Mouse (Mus musculus) ES-E14 (cell line): ENCODE data around the gene Vps11.

Experiments used
- CHD2 ChIP-seq: IDR thresholded peaks from 2 replicates; pipeline ENCODE4 v1.6.1; 2014; ENCODE audit warnings: mild to moderate bottlenecking, low read depth, low read length, inconsistent platforms
- HCFC1 ChIP-seq: IDR thresholded peaks from 2 replicates; pipeline ENCODE4 v1.6.1; 2012; ENCODE audit warnings: low read length, inconsistent platforms, borderline replicate concordance; ENCODE audit not compliant: insufficient read depth
- ZC3H11A ChIP-seq: IDR thresholded peaks from 2 replicates; pipeline ENCODE4 v1.6.1; 2012; ENCODE audit warnings: low read depth, mild to moderate bottlenecking, inconsistent platforms, low read length, borderline replicate concordance
- ZNF384 ChIP-seq: IDR thresholded peaks from 2 replicates; pipeline ENCODE4 v1.6.1; 2012; ENCODE audit warnings: low read depth, low read length, inconsistent platforms

- TF ChIP-seq ZC3H11A (no peak), CHD2 (no peak), HCFC1 (no peak), ZNF384 (no peak)
These were observed 44.0 kb downstream of the Vps11 start for GRCm38 (mm10) chr9:44317452-44317851.
